In genomic region chr2:170461652-170462051, GRCm38 (mm10) we compare ENCODE assay signal across 31 mouse cellular contexts. TPM values are rescaled to one million over a fixed set of nuclear protein-coding genes. Genes with fewer than 3 reads are reported as not detected.
DNase-seq lines count a peak whose midpoint lies in the region; ATAC-seq and TF ChIP-seq lines count a peak whose summit lies in the region.
"Had no signal": no experiment of that assay in that cellular context is flagged by ENCODE, and none has a peak within 500 bp of the region (broad histone marks: within the 10 kb centered on the region; RNA-seq: fewer than 3 reads in every experiment).

No protein-coding gene starts in this region.

- H3K4me1 ChIP-seq in kidney, embryonic 16.5 days (ENCODE audit: insufficient read depth, low read length), result peaks cover 8% of the 10 kb centered on the region; the same call in 1 of the 2 replicates
- peaks cover 5% of the 10 kb centered on the region for H3K4me1 ChIP-seq in intestine, postnatal 0 days (replicated peaks; ENCODE audit: control insufficient read depth, insufficient read depth, low read length)
- H3K4me1 ChIP-seq: heart, embryonic 15.5 days; hindbrain, embryonic 15.5 days; liver, embryonic 12.5 days had no signal

- no peaks in the 10 kb centered on the region for H3K9me3 ChIP-seq in kidney, embryonic 16.5 days (ENCODE audit: low read length)
- H3K9me3 ChIP-seq in intestine, postnatal 0 days (ENCODE audit: control insufficient read depth), result no peaks in the 10 kb centered on the region
- H3K9me3 ChIP-seq: heart, embryonic 15.5 days; hindbrain, embryonic 15.5 days; liver, embryonic 12.5 days; midbrain, embryonic 13.5 days had no signal

- TF ChIP-seq CTCF in intestine, postnatal 0 days (IDR thresholded peaks at IDR 0.05; ENCODE audit: low read depth), result no peak

- ATAC-seq in kidney, embryonic 16.5 days (ENCODE audit: low FRiP score, low TSS enrichment), result no peak
- ATAC-seq in intestine, postnatal 0 days, result peak; percentile 54
- ATAC-seq in megakaryocyte progenitor cell, adult 5-6 weeks (replicated peaks; ENCODE audit: poor library complexity), result peak; percentile 77
- ATAC-seq in megakaryocyte-erythroid progenitor cell, adult 5-6 weeks (replicated peaks; ENCODE audit: low FRiP score, low TSS enrichment, poor library complexity, severe bottlenecking), result no peak
- ATAC-seq: CD4-positive, CD25-positive, alpha-beta regulatory T cell, adult 4 months; forebrain, embryonic 16.5 days; liver, embryonic 12.5 days; midbrain, embryonic 13.5 days had no signal

- DNase-seq in kidney, adult 18-20 months, result peak; percentile 58
- DNase-seq in kidney, postnatal 10 days, result peak; percentile 73
- DNase-seq in frontal cortex, postnatal 36 days (ENCODE audit: low spot score in 2 of 2), result no peak
- DNase-seq in adrenal gland, adult 8-10 months, result no peak
- DNase-seq: adrenal gland, postnatal 25 days; cerebellum, adult 8-10 months; cerebellum, postnatal 36 days; gastrocnemius, postnatal 36 days; heart, postnatal 4 days; lung, adult 18-20 months; lung, postnatal 10 days; retina, postnatal 1 day; right cerebral cortex, postnatal 25 days; spleen, adult 18-20 months had no signal

- 47% methylated on average over 7 of the region's 7 CpGs for WGBS in kidney, embryonic 16.5 days
- WGBS in intestine, postnatal 0 days, result 28% methylated on average over 7 of the region's 7 CpGs

- H3K9ac ChIP-seq in kidney, embryonic 16.5 days (replicated peaks; ENCODE audit: low read length), result no peak overlapping the region
- no peak overlapping the region for H3K9ac ChIP-seq in intestine, postnatal 0 days (ENCODE audit: low read depth, low read length)
- H3K9ac ChIP-seq: heart, embryonic 15.5 days; hindbrain, embryonic 15.5 days; liver, embryonic 12.5 days; midbrain, embryonic 13.5 days had no signal

- H3K27ac ChIP-seq in kidney, embryonic 16.5 days (ENCODE audit: low read length), result no peak overlapping the region
- no peak overlapping the region for H3K27ac ChIP-seq in intestine, postnatal 0 days (ENCODE audit: low read depth, low read length)
- H3K27ac ChIP-seq: heart, embryonic 15.5 days; hindbrain, embryonic 15.5 days; liver, embryonic 12.5 days; midbrain, embryonic 13.5 days had no signal

- no peak overlapping the region for H3K4me3 ChIP-seq in kidney, embryonic 16.5 days (ENCODE audit: low read length)
- H3K4me3 ChIP-seq in intestine, postnatal 0 days (ENCODE audit: low read depth, low read length), result no peak overlapping the region
- H3K4me3 ChIP-seq: heart, embryonic 15.5 days; hindbrain, embryonic 15.5 days; liver, embryonic 12.5 days; midbrain, embryonic 13.5 days had no signal

- H3K27me3 ChIP-seq in kidney, embryonic 16.5 days (ENCODE audit: insufficient read depth, low read length), result peaks cover 23% of the 10 kb centered on the region
- no peaks in the 10 kb centered on the region for H3K27me3 ChIP-seq in intestine, postnatal 0 days (replicated peaks; ENCODE audit: control insufficient read depth, insufficient read depth, low read length)
- H3K27me3 ChIP-seq: hindbrain, embryonic 15.5 days; liver, embryonic 12.5 days; midbrain, embryonic 13.5 days had no signal

- H3K4me2 ChIP-seq in kidney, embryonic 16.5 days (replicated peaks; ENCODE audit: low read depth, low read length), result no peak overlapping the region
- H3K4me2 ChIP-seq in intestine, postnatal 0 days (replicated peaks; ENCODE audit: low read depth), result peak overlapping the region; percentile 27; the same call in 1 of the 2 replicates
- H3K4me2 ChIP-seq: heart, embryonic 15.5 days; hindbrain, embryonic 15.5 days; liver, embryonic 12.5 days; midbrain, embryonic 13.5 days had no signal

- no peaks in the 10 kb centered on the region for H3K36me3 ChIP-seq in kidney, embryonic 16.5 days (ENCODE audit: insufficient read depth, low read length)
- H3K36me3 ChIP-seq in intestine, postnatal 0 days (ENCODE audit: control insufficient read depth, insufficient read depth), result no peaks in the 10 kb centered on the region
- H3K36me3 ChIP-seq: heart, embryonic 15.5 days; hindbrain, embryonic 15.5 days; liver, embryonic 12.5 days; midbrain, embryonic 13.5 days had no signal

RNA-seq across cellular contexts. Expression of gene Bcas1, which starts 34.0 kb away (rescaled TPM):
- 0.66 and 1.0 TPM in 2 replicates for polyA plus RNA-seq in kidney, embryonic 16.5 days (2015; fragmentation: Nextera tagmentation; extraction: Ambion mirVana)
- 4.7 and 5.6 TPM in 2 replicates for polyA plus RNA-seq in intestine, postnatal 0 days (2015; fragmentation: Nextera tagmentation; extraction: Ambion mirVana)
- total RNA-seq in megakaryocyte progenitor cell, adult 5-6 weeks (2015), result 0.81 and 1.2 TPM in 2 replicates
- total RNA-seq in megakaryocyte progenitor cell, adult 5-6 weeks (2017), result 1.1 and 1.9 TPM in 2 replicates
- under 1 TPM; 0.26 to 0.87 (median 0.82) TPM for total RNA-seq in adrenal gland, adult 8-10 months (2022)
- not detected in 2 replicates for total RNA-seq in megakaryocyte-erythroid progenitor cell, adult 5-6 weeks (2014; fragmentation: Nextera tagmentation)
- 0.61 TPM in 1 of 2 replicates, not detected in the other for total RNA-seq in megakaryocyte-erythroid progenitor cell, adult 5-6 weeks (2017)

RNA-seq across cellular contexts. Expression of gene Pfdn4, which starts 34.6 kb away (rescaled TPM):
- 56.4 and 74.0 TPM in 2 replicates for polyA plus RNA-seq in kidney, embryonic 16.5 days (2015; fragmentation: Nextera tagmentation; extraction: Ambion mirVana)
- 54.6 and 58.3 TPM in 2 replicates for polyA plus RNA-seq in intestine, postnatal 0 days (2015; fragmentation: Nextera tagmentation; extraction: Ambion mirVana)
- 56.2 and 65.0 TPM in 2 replicates for total RNA-seq in megakaryocyte progenitor cell, adult 5-6 weeks (2015)
- total RNA-seq in megakaryocyte progenitor cell, adult 5-6 weeks (2017), result 78.6 and 104 TPM in 2 replicates
- total RNA-seq in adrenal gland, adult 8-10 months (2022), result 10 to 100 TPM; 12.5 to 19.9 (median 17.5) TPM
- 53.8 and 62.9 TPM in 2 replicates for total RNA-seq in megakaryocyte-erythroid progenitor cell, adult 5-6 weeks (2014; fragmentation: Nextera tagmentation)
- 90.7 and 91.2 TPM in 2 replicates for total RNA-seq in megakaryocyte-erythroid progenitor cell, adult 5-6 weeks (2017)

RNA-seq across cellular contexts. Expression of gene Cyp24a1, which starts 35.3 kb away (rescaled TPM):
- polyA plus RNA-seq in kidney, embryonic 16.5 days (2015; fragmentation: Nextera tagmentation; extraction: Ambion mirVana), result 3.2 and 4.0 TPM in 2 replicates
- polyA plus RNA-seq in intestine, postnatal 0 days (2015; fragmentation: Nextera tagmentation; extraction: Ambion mirVana), result not detected in 2 replicates
- total RNA-seq in megakaryocyte progenitor cell, adult 5-6 weeks (2015), result not detected in 2 replicates
- not detected in 2 replicates for total RNA-seq in megakaryocyte progenitor cell, adult 5-6 weeks (2017)
- not detected for total RNA-seq in adrenal gland, adult 8-10 months (2022)
- total RNA-seq in megakaryocyte-erythroid progenitor cell, adult 5-6 weeks (2014; fragmentation: Nextera tagmentation), result not detected in 2 replicates
- total RNA-seq in megakaryocyte-erythroid progenitor cell, adult 5-6 weeks (2017), result not detected in 2 replicates
- total RNA-seq: adrenal gland, postnatal 25 days; gastrocnemius, postnatal 36 days; heart, postnatal 4 days; layer of hippocampus, postnatal 25 days; left cerebral cortex, postnatal 10 days; monocyte, adult 5-6 weeks had no signal
- polyA plus RNA-seq: CD4-positive, CD25-positive, alpha-beta regulatory T cell, adult 4 months; embryonic facial prominence, embryonic 14.5 days; heart, embryonic 15.5 days; large intestine, adult 2 months; limb, embryonic 11.5 days; liver, embryonic 12.5 days; neural tube, embryonic 11.5 days had no signal

Comparison
In these comparisons a context has a peak if more than half of its experiments do, and no peak if none do; other contexts are left out.
1. DNase-seq: peak in kidney, adult 18-20 months (single experiment) and kidney, postnatal 10 days (single experiment); none in frontal cortex, postnatal 36 days (0 of 2) and adrenal gland, adult 8-10 months (single experiment).
2. ATAC-seq: peak in intestine, postnatal 0 days (single experiment) and megakaryocyte progenitor cell, adult 5-6 weeks (single experiment); none in kidney, embryonic 16.5 days (single experiment) and megakaryocyte-erythroid progenitor cell, adult 5-6 weeks (single experiment).